Mouse (Mus musculus): ENCODE results near the gene Gad1.

GRCm38 (mm10) chr2:70628397-70628796 is 75.5 kb downstream of the Gad1 start:
- TF ChIP-seq CTCF (IDR thresholded peaks at IDR 0.05; ENCODE audit: low read depth) (no peak), EP300 (IDR thresholded peaks at IDR 0.05; ENCODE audit: low read depth) (no peak)

All from liver, embryonic 14.5 days (tissue).